In genomic region chr2:165032533-165032932, GRCm38 (mm10) we compare ENCODE assay signal across 9 mouse cellular contexts. TPM values are rescaled to one million over a fixed set of nuclear protein-coding genes. Genes with fewer than 3 reads are reported as not detected.
DNase-seq lines count a peak whose midpoint lies in the region; ATAC-seq lines count a peak whose summit lies in the region.
"Had no signal": no experiment of that assay in that cellular context is flagged by ENCODE, and none has a peak within 500 bp of the region (broad histone marks: within the 10 kb centered on the region; RNA-seq: fewer than 3 reads in every experiment).

No protein-coding gene starts in this region.

- intact Hi-C loops in gastrocnemius, postnatal 36 days (cut with DNase I), result loop anchor here (10.0 kb wide), 1 partner anchor 208 kb away; the partner anchor contains the start of genes Spata25 and Zswim1

- ATAC-seq in cerebellum, adult (ENCODE audit: insufficient number of reproducible peaks, low FRiP score, low TSS enrichment), result no peak

- peak; percentile 18 to 26 for DNase-seq in cerebellum, postnatal 36 days
- peak; percentile 46 for DNase-seq in adipocyte (ENCODE audit: low spot score)
- DNase-seq in kidney, adult 18-20 months, result peak; percentile 13
- peak; percentile 42 for DNase-seq in lung, postnatal 36 days
- DNase-seq in spleen, postnatal 4 days (ENCODE audit: low spot score in 2 of 2), result no peak
- no peak for DNase-seq in natural killer cell, adult 2 months (ENCODE audit: low spot score in 2 of 2)
- DNase-seq in gastrocnemius, postnatal 36 days, result no peak

RNA-seq across cellular contexts. Expression of gene Ncoa5, which starts 2.1 kb away (rescaled TPM):
- 10 to 100 TPM; 10.3 to 11.7 TPM for total RNA-seq in gastrocnemius, postnatal 36 days (2021)

RNA-seq across cellular contexts. Expression of gene Cd40, which starts 22.9 kb away (rescaled TPM):
- under 1 TPM; 0.48 to 0.76 TPM for total RNA-seq in gastrocnemius, postnatal 36 days (2021)

RNA-seq across cellular contexts. Expression of gene 1700025C18Rik, which starts 58.0 kb away (rescaled TPM):
- not detected for total RNA-seq in gastrocnemius, postnatal 36 days (2021)
- total RNA-seq: hematopoietic stem cell, adult 5-6 weeks had no signal

Comparison
In these comparisons a context has a peak if more than half of its experiments do, and no peak if none do; other contexts are left out.
1. DNase-seq: peak in cerebellum, postnatal 36 days (2 of 2), adipocyte (single experiment), kidney, adult 18-20 months (single experiment) and lung, postnatal 36 days (single experiment); none in spleen, postnatal 4 days (0 of 2), natural killer cell, adult 2 months (0 of 2) and gastrocnemius, postnatal 36 days (0 of 2).